Mouse (Mus musculus): Measurements from ENCODE around the gene Spata31d1b.
"Not testable (repeated sequence)": the region's sequence is repeated elsewhere in the genome, so short reads cannot be mapped to it uniquely, and the experiment has no call there.

The Spata31d1b gene

DNA sequence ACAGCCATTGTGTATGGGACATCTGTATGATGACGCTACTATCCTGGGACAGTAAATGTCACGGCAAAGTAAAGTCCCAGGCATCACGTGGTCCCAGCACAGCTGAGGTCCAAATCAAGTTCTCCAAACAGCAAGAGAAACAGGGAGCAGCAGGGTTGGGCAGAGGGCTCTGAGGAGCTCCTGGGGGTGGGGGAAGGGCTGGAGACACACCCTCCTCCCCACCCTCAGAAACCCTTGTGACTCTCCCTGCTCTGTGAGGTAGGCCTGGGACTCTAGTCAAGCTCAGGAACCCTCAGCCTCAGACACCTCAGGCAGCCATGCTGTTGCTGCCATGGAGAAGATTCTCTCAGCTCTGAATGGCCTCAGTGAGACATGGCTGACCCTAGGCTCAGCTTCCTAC is at the start of gene Spata31d1b:
TSS of gene Spata31d1b (plus strand) at position 301 of the 400 bp plus-strand sequence.
- DNase-seq (ENCODE audit: low read depth, low spot score): not testable (repeated sequence)

DNA sequence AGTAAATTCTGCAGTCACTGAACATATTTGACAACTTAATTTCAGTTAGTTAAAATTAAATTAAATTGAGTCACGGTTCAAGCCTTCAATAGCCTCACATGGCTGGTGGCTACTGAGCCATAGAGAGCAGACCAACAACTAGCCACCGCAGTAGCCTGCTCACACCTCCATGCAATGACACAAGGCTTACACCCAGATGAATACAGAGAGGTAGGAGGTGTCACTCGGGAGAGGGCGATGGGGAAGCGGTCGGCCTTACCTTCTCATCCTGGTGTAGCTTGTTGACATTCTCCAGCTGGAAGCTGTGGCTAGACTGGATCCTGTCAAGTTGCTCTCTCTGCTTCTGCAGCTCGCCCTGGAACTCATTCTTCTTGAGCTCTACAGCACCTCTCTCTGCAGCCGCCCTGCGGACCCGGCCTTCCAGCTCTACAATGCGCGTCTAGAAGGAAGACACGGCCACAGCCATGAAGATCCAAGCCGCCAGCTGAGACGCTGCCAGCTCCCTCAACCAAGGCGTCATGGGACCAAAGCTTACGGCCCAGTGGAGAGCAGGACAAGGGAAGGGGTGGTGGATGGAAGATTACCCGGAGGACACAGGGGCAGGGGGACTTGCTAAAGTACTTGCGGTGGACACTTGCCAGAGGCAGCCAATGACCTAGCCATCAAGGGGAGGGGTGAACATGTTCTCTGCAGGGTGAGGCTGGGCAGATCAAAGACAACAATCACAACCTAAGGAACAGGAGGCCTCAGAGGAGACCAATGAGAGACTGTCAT is 48.0 kb upstream of the Spata31d1b start:
- no peak for DNase-seq (ENCODE audit: low read depth, low spot score)

DNA sequence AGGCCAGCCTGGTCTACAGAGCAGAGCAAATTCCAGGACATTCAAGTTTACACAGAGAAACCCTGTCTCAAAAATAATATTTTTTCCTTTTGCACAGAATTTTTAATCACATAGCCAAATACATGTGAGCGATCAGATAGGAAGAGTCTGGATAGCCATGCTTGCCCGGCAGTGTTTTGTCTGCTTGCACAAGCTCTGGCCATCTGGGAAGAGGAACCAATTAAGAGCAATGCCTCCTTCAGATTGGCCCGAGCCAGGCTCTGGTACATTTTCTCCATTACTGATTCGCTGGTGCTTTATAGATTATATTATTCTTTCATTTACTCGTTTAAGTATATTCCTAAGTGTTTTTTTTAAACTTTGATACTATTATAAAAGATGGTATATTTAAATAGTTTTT is 44.3 kb upstream of the Spata31d1b start:
- DNase-seq (ENCODE audit: low read depth, low spot score): no peak

DNA sequence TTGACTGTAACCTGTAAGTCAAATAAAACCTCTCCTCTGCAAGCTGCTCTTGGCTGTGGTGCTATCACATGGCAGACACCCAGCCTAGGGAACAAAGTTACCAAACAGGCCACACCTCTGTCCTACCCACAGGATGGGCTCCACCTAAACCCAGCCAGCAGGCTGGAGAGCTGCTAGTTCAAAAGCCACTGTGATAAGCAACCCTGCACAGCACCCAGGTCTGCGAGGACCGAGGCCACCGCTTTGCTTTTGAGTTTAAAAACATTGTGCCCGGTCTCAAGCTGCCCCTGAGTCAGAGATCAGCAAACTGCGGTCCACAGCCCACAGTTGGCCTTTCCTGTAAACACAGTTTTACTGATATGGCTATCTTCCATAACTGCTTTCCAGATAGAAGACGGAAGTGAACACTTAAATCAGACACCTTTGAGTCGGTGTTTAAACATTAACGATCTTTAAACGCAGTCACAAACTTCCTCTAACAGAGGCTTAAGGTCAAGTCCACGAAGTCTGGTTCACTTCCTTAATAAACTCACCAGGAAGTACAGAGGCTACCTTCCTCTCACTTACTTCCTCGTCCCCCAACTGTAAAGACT is 43.5 kb upstream of the Spata31d1b start:
- peak; percentile 23 for DNase-seq (ENCODE audit: low read depth, low spot score)

DNA sequence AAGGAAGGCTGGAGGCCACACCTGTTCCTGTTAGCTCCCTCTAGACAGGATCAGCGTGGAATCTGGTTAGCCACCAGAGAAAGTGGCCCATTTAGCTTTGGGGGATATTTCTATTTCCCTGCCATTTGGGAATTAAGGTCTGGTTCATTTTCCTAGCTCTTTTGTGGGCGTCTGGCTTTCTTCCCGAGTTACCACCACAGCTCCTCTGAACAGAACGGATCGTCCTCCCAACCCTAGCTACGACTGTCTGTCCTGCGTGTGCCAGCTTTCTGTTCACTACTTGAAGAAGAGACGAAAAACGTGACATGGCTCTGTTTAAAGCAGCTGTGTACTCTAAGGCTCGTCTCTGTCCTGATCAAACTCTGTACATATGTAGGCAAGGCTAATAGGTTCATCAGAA is 42.1 kb upstream of the Spata31d1b start:
- no peak for DNase-seq (ENCODE audit: low read depth, low spot score)

DNA sequence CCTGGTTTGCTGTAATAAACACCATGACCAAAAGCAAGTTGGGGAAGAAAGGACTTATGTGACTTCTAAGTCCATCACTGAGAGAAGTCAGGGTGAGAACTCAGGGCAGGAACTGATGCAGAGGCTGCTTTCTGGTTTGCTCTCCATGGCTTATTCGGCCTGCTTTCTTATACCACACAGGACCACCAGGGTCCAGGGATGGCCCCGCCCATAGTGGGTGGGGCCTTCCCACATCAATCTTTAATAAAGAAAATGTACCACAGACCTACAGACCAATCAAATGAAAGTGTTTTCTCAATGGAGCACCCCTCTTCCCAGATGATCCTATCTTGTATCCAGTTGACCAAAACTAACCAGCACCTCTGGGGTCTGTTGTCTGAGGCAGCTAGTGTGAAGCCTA is 40.6 kb upstream of the Spata31d1b start:
- DNase-seq (ENCODE audit: low read depth, low spot score): no peak

DNA sequence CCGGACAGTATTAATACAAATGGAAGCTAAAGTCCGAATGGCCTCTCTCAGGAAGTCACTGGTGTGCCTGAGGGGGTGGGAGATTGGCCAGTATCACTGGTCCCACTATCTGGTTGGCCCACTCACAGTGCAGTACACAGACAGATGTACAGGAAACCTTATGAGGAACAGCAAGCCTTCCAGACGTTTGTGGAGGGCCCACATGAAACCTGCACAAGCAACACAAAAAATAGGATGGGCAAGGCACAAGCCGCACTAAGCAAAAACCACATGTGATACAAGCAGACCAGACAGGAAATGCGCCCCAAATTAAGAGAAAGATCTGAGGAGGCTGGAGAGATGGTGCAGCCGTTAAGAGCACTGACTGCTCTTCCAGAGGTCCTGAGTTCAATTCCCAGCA is 39.8 kb upstream of the Spata31d1b start:
- DNase-seq (ENCODE audit: low read depth, low spot score): no peak

DNA sequence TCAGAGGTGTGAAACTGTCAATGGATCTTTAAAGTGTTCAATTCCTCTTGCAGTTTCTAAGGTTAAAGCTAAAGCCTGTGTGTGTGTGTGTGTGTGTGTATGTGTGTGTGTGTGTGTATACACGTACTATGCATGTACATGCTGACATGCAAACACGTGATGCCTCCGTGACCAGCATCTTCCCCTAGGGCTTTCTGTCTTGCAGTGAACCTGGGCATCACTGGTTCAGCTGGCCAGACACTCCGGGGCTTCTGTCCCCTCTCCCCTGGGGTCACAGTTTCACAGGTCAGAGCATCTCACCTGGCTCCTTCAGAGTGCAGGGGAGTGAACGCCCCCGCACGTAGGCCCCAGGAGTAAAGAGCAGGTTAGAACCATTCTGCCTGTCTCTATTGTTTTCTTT is 38.5 kb upstream of the Spata31d1b start:
- no peak for DNase-seq (ENCODE audit: low read depth, low spot score)

DNA sequence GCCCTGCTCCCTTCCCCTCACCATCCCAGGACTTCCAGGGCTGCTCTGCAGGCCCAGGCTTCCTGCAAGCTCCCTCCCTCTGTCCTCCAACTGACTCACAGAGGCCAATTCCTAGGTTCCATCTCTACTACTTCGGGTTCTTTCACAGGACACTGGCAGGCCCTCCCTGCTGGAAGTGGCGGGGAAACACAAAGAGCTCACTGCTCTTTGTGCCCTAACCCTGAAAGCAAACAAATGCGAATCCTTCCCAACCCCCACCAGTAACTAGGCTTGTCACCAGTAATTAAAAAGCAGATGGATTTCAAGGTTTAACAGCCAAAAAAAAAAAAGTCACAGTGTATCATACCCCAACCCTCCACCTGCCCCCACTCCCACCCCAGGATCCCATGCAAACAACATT is 37.9 kb upstream of the Spata31d1b start:
- DNase-seq (ENCODE audit: low read depth, low spot score): no peak

DNA sequence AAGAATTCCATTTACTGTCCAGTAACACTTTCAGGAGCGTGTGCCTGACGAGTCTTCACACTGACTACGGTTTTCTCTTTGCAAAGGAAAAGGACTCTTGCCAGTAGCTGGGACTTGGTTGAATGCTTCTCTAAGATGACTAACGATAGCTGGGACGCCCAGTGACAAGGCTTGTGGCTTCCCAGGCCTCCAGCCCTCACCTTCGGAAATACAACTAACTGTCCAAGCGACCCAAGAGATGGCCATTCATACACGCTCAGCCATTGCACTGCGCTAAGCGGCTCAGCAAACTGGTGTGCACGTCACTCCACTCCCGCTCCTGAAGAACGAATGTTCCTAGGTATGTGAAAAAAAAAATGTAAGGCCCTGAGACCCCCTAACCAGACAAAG is 37.3 kb upstream of the Spata31d1b start:
- DNase-seq (ENCODE audit: low read depth, low spot score): no peak

DNA sequence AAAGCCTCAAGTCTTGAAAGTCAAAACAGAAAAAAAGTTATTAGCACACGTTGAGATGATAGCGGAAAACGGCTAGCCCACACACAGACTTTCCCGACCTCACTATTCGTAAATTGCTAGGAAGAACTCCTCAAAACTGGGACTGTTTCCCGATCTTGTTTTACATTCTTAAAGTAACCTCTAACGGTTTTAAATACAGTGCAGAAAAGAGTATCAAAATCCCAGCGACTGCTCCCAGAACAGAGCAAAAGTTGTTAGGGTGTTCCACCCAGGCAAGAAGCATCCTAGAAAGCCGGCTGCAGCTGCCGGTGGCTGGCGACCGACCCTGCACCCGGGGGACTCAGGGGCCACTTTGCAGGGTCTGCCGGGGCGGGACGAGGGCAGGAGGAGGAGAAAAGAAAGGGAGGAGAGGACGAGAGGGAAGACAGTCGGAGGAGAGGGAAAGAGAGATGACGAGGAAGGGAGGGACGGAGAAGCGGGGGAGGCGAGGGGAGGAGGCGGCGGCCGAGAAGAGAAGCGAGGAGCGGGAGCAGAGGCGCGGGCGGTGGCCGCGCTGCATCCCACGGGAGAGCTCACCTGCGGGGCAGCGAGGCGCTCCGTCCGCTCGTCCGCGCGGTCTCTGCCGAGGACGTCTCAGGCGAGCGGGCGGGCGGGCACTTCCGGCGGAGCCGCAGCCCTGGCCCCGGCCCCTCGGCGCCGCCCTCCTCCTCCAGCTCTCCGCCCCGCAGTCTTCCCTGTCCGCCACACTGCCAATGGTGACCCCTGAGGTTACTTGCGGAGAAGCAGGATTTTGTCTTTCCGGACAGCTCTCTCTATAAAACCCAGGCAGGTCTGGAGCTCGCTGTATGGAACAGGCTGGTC is 36.7 kb upstream of the Spata31d1b start, which contains the start of gene Golm1:
TSS of gene Golm1 (minus strand) at position 661 of the 861 bp plus-strand sequence.
- DNase-seq (ENCODE audit: low read depth, low spot score): no peak

DNA sequence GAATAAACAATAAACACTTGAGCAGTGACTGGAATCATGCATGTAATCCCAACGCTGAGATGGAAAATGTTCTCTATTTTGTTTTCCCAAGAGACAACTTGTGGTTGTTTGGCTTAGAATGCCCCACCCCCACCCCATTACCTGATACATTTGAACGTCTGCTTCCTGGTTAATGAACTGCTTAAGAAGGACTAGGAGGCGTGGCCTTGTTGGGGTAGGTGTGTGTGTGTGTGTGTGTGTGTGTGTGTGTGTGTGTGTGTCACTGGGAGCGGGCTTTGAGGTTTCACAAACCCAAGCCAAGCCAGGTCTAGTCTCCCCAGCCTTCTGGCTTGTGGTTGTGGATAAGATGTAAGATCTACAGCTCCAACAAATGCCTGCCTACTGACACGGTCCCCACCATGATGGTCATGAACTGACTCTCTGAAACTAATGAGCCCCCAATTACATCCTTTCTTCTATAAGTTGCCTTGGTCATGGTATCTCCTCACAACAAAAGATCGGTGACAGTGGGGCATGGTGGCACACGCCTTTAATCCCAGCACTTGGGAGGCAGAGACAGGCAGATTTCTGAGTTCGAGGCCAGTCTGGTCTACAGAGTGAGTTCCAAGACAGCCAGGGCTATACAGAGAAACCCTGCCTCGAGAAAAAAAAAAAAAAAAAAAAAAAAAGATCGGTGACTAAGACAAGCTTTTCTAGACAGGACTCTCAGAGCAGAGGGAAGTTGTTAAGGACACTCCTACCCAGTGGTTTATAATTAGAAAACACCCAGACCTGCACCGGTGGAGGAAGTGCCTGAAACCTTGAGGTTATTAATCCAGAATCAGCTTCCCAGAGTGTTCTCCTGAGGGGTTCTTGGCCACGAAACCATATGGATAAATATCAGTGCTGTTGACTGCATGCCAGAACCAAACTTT is 35.5 kb upstream of the Spata31d1b start:
- DNase-seq (ENCODE audit: low read depth, low spot score): no peak

DNA sequence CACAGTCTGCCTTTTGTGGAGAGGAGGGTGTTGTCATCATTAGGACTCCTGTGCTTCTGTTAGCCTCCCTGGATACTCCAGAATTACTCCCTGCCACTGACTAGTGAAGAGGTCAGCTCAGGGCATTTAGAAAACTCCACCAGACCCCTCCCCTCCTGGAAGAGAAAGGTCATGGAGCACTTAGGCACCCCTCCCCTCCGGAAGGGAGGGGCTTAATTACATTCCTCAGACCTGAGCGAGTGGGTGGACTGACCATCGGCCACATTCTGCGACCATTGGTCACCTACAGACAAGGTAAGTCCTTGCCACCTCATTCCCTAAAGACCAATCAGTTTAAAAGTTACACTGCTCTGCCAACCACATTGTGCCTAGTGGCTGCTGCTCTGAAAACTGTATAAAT is 32.8 kb upstream of the Spata31d1b start:
- no peak for DNase-seq (ENCODE audit: low read depth, low spot score)

DNA sequence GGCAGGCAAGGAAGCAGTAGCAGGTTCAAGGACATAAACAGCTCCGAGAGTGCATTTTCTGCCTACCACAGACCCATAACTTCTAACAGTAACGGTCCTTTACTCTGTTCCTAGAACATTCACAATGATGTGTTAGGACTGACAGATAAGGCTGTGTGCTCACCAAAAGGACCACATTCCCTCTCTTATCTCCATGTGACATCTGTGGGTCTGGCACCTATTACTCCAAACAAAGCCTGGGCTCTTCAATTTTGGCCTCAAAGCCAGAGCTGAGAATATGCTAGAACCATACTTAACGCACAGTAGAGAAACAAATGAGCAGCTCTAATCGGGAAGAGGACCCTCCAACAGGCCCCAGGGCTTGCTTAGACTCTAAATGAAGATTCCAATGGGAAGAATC is 32.2 kb upstream of the Spata31d1b start:
- no peak for DNase-seq (ENCODE audit: low read depth, low spot score)

DNA sequence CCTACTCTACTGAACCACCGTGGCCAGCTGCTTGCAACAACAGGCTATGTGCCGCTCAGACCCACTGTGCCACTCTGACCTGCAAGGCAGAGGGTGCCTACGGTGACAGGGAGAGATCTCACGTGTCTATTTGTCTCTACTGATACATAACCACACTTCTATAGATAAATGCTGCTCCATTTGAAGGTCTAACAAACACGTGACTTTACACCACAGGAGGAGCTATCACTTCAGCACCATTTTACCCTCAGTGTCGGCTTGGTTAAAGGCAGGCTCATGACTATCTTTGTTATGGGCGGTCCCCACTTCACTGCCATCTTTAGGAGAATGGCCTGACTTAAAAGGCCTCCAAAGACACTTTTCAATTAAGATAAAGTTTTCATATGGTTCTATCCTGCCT is 29.5 kb upstream of the Spata31d1b start:
- DNase-seq (ENCODE audit: low read depth, low spot score): no peak

DNA sequence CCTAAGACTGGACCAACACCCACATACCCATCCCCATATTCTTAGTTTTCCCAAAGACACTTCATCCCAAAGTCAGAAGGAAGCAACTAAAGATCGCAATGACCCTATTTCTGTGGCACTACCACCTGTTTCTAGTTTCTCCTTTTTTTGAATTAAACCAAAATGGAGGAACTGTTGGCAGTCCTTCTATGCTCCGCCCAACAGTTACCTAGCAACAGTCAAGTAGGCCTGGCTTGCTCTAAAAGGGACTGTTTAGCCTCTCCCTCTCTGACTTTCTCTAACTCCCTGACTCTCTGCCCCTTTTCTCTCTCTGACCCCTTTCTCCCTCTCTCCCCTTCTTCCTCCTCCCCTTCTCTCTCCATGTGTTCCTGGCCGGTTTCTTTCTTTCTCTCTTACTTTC is 26.8 kb upstream of the Spata31d1b start:
- DNase-seq (ENCODE audit: low read depth, low spot score): no peak

DNA sequence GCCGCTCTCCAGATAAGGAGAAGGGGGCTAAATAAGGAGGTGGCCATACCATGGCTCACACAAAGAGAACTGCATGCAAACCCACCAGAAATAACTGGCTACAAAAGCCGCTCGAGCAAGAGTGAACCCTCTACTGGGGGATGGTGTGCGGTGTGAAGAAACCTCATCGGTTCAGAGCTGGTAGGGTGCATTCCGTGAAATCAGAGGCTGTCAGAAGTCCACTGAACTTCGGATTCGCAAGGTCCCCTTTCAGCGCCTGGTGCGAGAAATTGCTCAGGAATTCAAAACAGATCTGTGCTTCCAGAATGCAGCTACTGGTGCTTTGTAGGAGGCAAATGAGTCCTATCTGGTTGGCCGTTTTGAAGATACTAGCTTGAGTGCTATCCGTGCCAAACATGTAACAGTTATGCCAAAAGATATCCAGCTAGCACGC is 23.7 kb upstream of the Spata31d1b start:
- no peak for DNase-seq (ENCODE audit: low read depth, low spot score)

DNA sequence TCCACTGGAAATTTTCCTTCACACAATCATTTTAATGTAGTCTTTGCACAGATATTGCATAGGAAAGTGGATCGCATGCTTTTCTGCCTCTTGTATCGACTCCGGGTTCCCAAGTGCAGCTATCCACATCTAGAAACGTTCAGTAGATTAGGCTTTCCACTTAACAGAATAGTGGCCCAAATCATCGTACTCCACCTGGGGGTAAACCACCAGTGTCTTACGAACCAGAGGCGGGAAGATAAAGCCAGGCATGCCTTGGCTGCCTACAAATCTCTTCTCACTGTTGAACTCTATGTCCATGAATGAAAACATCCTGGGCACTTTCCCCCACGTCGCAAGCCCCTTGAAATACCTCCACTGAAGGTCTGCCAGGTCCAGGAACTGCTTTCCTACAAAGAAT is 22.8 kb upstream of the Spata31d1b start:
- no peak for DNase-seq (ENCODE audit: low read depth, low spot score)

DNA sequence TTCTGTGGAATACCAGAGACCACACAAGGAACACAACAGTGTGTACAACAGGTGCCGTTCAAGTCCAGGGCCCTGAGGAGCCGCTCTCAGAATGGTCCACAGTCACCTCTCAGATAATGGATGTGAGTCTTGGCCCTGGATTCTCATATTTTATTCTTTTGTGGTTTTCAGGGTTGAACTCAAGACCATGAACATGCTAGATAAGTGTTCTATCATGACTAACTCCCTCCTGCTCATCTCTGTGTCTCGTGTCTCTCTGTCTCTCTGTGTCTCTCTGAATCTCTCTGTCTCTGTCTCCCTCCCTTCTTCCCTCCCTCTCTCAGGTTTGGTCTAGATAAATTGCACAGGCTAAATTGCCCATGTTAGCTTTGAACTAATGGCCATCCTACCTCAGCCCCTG is 22.2 kb upstream of the Spata31d1b start:
- DNase-seq (ENCODE audit: low read depth, low spot score): no peak

DNA sequence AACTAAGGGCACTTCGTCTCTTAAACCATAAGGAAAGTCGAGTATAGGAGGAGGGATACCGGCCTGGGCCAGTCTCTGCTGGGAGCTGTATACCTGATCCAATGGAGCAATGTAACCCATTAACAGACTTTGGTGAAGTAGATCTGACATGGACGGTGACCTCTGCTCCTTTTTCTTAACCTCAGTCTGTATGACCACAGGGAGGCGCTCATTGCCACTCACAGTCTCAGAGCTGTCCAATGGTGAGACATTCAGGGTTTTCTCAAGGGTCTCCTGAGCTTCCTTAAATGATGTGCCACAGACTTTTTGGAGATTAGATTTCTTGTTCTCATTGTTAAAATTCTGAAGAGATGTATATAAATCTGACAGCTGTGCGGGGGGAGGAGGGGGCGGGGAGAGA is 21.5 kb upstream of the Spata31d1b start:
- no peak for DNase-seq (ENCODE audit: low read depth, low spot score)

DNA sequence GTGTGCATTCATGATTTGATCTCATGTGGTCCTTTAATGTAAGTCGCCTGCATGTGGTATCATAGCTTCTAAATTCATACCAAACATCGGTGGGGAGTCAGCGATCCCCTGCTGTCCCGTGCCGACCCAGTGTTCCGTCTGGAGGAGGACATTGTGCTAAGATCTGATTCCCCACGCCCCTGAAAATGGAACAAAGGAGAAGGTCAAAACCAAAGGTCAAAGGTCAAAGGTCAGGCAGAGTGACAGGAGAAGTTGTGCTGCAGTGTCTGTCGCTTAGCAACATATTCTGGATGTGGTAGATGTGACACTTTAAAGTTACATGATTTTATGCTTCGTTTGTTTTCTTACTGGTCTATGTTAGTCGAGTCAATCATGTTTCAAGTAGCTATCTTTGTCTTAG is 20.6 kb upstream of the Spata31d1b start:
- DNase-seq (ENCODE audit: low read depth, low spot score): no peak

Measured in skeletal muscle tissue, adult 2 months (tissue).